Mouse (Mus musculus): Measurements from ENCODE around the gene Ahdc1.

Ahdc1 gene

GRCm38 (mm10) chr4:133040241-133040904 lies 29.3 kb downstream of the Ahdc1 start:
- no peak for DNase-seq

GRCm38 (mm10) chr4:133042244-133042643 lies 31.2 kb downstream of the Ahdc1 start:
- no peak for DNase-seq

- no peak for DNase-seq
Measured at GRCm38 (mm10) chr4:133042651-133043635, 31.9 kb downstream of the Ahdc1 start.

GRCm38 (mm10) chr4:133043798-133044646 lies 33.0 kb downstream of the Ahdc1 start:
- DNase-seq = peak; percentile 60

- no peak for DNase-seq
Measured at GRCm38 (mm10) chr4:133044647-133045094, 33.6 kb downstream of the Ahdc1 start.

- DNase-seq = no peak
Measured at GRCm38 (mm10) chr4:133045771-133046474, 34.9 kb downstream of the Ahdc1 start.

GRCm38 (mm10) chr4:133046691-133047352 lies 35.8 kb downstream of the Ahdc1 start:
- no peak for DNase-seq

GRCm38 (mm10) chr4:133047353-133048105 lies 36.5 kb downstream of the Ahdc1 start:
- DNase-seq = no peak

GRCm38 (mm10) chr4:133049071-133049920 lies 38.2 kb downstream of the Ahdc1 start:
- peak; percentile 64 for DNase-seq

- no peak for DNase-seq
Measured at GRCm38 (mm10) chr4:133050196-133050836, 39.3 kb downstream of the Ahdc1 start.

GRCm38 (mm10) chr4:133050837-133051549 lies 39.9 kb downstream of the Ahdc1 start:
- no peak for DNase-seq

- no peak for DNase-seq
Measured at GRCm38 (mm10) chr4:133051550-133051865, 40.4 kb downstream of the Ahdc1 start.

- no peak for DNase-seq
Measured at GRCm38 (mm10) chr4:133052029-133052745, 41.1 kb downstream of the Ahdc1 start.

GRCm38 (mm10) chr4:133052995-133053572 lies 42.0 kb downstream of the Ahdc1 start:
- no peak for DNase-seq

GRCm38 (mm10) chr4:133054530-133054929 lies 43.5 kb downstream of the Ahdc1 start:
- no peak for DNase-seq

- no peak for DNase-seq
Measured at GRCm38 (mm10) chr4:133055163-133055951, 44.3 kb downstream of the Ahdc1 start.
